Mouse (Mus musculus) urinary bladder, postnatal 36 days (tissue): ENCODE measurements around the gene Zmynd11.
A peak's percentile ranks its signal among the peaks of the same experiment; 100 is the strongest.

ENCODE experiments used
- DNase-seq, 2 experiments: peaks; one replicate each; pipeline ENCODE4 v3.0.0; 2022; ENCODE audit warnings: low spot score in 2 of 2, mixed read lengths in 1 of 2

Gene Zmynd11

DNA sequence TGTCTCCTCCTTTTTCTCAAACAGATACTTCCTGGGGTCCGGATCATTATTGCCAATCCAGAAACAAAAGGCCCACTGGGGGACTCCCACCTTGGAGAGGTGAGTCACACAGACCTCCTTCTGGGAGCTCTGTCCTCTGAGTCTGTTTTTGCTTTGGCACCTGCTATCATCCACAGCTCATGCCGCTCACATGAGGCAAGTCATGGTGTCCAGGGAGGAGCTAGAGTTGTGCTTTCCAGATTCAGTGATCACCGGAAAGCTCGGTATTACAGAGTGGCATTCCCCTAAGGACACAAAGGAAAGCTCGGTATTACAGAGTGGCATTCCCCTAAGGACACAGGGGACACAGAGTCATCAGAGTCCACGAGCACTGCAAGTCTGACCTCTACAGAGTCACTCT lies 108.5 kb downstream of the Zmynd11 start:
- DNase-seq = no peak

- DNase-seq = no peak
Observed at GRCm38 (mm10) chr13:9653018-9653417, 112.1 kb downstream of the Zmynd11 start.

DNA sequence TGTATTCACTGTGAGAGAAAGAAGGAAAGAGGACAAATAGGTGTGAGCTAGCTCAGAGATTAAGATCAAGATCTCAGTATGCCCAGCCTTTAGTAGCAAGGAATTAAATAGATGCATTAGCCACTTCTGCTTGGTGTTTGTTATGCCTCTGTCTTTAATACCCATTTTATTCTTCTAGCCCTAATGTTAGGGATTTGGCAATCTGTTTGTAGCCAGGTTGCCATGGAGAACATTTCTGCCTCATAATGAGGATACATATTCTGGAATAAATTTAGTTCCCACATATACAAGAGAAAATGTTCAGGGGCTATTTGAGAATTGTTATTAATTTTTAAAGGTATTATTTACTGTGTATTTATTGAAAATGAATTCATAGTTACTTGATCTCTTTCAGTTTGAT lies 114.5 kb downstream of the Zmynd11 start:
- DNase-seq = no peak

- no peak for DNase-seq
Observed at GRCm38 (mm10) chr13:9649894-9650293, 115.2 kb downstream of the Zmynd11 start.

DNA sequence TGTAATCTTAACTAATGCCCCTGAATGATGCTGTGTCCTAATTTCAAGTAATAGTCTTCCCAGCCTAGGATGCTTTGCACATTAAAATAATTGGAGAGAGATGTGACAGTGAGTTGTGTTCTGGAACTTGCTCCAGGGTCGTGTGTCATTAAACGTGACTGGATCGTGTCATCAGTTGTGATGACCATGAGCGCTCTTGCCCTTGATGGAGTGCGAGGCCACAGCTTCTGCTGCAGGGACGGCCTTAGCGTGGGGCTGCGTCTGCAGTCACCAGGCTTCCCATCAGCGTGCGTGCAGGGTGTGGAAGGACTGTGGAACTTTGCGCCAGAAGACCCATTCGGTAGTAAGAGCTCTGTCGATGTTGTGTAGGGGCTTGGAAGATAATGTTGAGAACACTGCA lies 116.4 kb downstream of the Zmynd11 start:
- DNase-seq = no peak

DNA sequence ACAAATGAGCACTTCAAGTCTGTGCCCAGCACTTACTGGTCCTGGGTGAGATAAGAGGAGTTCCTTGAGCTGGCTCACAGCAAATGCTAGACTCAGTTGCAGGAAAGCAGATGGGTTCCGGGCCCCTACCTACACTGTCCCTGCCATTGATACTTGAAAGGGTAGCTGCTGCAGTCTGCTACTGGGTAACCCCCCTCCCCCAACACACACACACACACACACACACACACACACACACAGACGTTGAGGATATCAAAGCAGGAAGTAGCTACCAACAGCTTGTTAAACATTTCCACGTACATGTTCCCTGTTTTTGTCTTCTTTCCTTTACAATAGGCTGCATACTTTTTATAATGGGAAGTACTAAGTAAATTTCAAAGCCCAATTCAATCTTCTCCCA lies 127.2 kb downstream of the Zmynd11 start:
- DNase-seq = no peak

- peak; percentile 3 to 10 for DNase-seq
Observed at GRCm38 (mm10) chr13:9636505-9636904, 128.6 kb downstream of the Zmynd11 start.

DNA sequence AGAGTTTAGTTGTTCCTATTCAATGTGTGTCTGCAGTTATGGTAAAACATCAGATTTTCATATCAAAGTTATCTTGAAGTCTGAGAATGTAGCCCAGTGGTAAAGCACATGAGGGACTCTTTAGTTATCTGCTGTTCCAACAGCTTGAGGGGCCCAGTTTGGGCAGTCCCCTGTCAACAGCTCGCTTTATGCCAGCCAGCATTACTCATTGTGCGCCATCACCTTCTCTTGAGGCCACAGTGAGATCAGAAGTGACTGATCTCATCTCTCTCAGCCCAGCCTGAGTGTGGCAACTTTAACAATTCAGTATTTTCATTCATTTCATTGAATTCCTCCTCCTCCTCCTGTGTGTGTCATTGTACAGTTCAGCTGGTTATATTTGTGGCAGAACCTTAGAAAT lies 129.2 kb downstream of the Zmynd11 start:
- no peak for DNase-seq
